Mouse (Mus musculus) left cerebral cortex, postnatal 14 days (tissue): ENCODE data around the gene Efna3. TPM values are rescaled to one million over a fixed set of nuclear protein-coding genes. Genes with fewer than 3 reads are reported as not detected.

Source experiments
- DNase-seq, 2 experiments: peaks; one replicate each; pipeline ENCODE4 v3.0.0; 2021 to 2022; ENCODE audit warnings: low spot score in 2 of 2, mixed read lengths in 1 of 2
- intact Hi-C: fragments of 180-260 bp; cut with DNase I; formaldehyde crosslinking; loops from one replicate; pipeline ENCODE4 v1.15.1; 2025
- long read RNA-seq, 2 experiments: library from polyadenylated mRNA; stranded (forward); transcript quantifications; one replicate each; pipeline ENCODE4 v2.0.0; 2021
- total RNA-seq, 2 experiments: library from RNA; stranded (reverse); gene quantifications; 2 replicates each; pipeline ENCODE4 v1.2.3; 2021

Efna3 gene
- 10 to 100 TPM; 48.5 to 49.6 TPM for total RNA-seq
- long read RNA-seq, experiment 1, transcript Efna3-203 (4 exons, 742 nt), result minor isoform, 5 of 73 reads
- long read RNA-seq, experiment 1, transcript Efna3-201 (5 exons, 2,363 nt), result major isoform, 58 of 73 reads
- long read RNA-seq, experiment 1, partial matches to known transcripts, result 3 of 73 reads
- long read RNA-seq, experiment 1, other reads (novel, unspliced or antisense), result 7 of 73 reads
- long read RNA-seq, experiment 2, transcript Efna3-201 (5 exons, 2,363 nt), result major isoform, 61 of 80 reads
- long read RNA-seq, experiment 2, transcript Efna3-203 (4 exons, 742 nt), result minor isoform, 8 of 80 reads
- long read RNA-seq, experiment 2, partial matches to known transcripts, result 3 of 80 reads
- long read RNA-seq, experiment 2, other reads (novel, unspliced or antisense), result 8 of 80 reads

GRCm38 (mm10) chr3:89322514-89323165, at the start of gene Efna3:
Efna3 (minus strand) TSS chr3:89322965.
- intact Hi-C loops, result no loop called here
- peak; percentile 90 to 93 for DNase-seq

GRCm38 (mm10) chr3:89367338-89367737, 44.6 kb upstream of the Efna3 start:
- DNase-seq, result no peak
- intact Hi-C loops, result no loop called here

GRCm38 (mm10) chr3:89365486-89366414, 43.0 kb upstream of the Efna3 start:
- intact Hi-C loops, result no loop called here
- no peak for DNase-seq

GRCm38 (mm10) chr3:89365153-89365485, 42.4 kb upstream of the Efna3 start, which contains the start of gene Dcst1:
Dcst1 (minus strand) TSS chr3:89365253.
- intact Hi-C loops, result no loop called here

GRCm38 (mm10) chr3:89364631-89365030, 41.9 kb upstream of the Efna3 start:
- DNase-seq, result no peak
- intact Hi-C loops, result no loop called here

More at GRCm38 (mm10) chr3:89365153-89365485, 42.4 kb upstream of the Efna3 start, which contains the start of gene Dcst1:
- DNase-seq, result no peak

- intact Hi-C loops, result no loop called here
- no peak for DNase-seq
These were observed 38.9 kb upstream of the Efna3 start, which contains the start of gene Dcst2 for GRCm38 (mm10) chr3:89361675-89362074. Dcst2 (plus strand) TSS chr3:89361975.

- intact Hi-C loops, result no loop called here
- no peak for DNase-seq
These were observed 37.5 kb upstream of the Efna3 start for GRCm38 (mm10) chr3:89360237-89360636.

GRCm38 (mm10) chr3:89359630-89360029, 36.9 kb upstream of the Efna3 start:
- no peak for DNase-seq

GRCm38 (mm10) chr3:89356029-89356428, 33.3 kb upstream of the Efna3 start:
- intact Hi-C loops, result no loop called here
- no peak for DNase-seq

More at GRCm38 (mm10) chr3:89359630-89360029, 36.9 kb upstream of the Efna3 start:
- intact Hi-C loops, result no loop called here

GRCm38 (mm10) chr3:89355512-89355902, 32.7 kb upstream of the Efna3 start:
- intact Hi-C loops, result no loop called here
- DNase-seq, result no peak

GRCm38 (mm10) chr3:89354816-89355511, 32.2 kb upstream of the Efna3 start:
- DNase-seq, result peak; percentile 86 to 95
- intact Hi-C loops, result loop anchor here (5.0 kb wide), 1 partner anchor 38 kb away; no protein-coding TSS in a partner anchor

- DNase-seq, result no peak
- intact Hi-C loops, result loop anchor here (5.0 kb wide), 1 partner anchor 34 kb away; no protein-coding TSS in a partner anchor
These were observed 28.5 kb upstream of the Efna3 start for GRCm38 (mm10) chr3:89351271-89351670.

- peak; percentile 89 to 93 for DNase-seq
- intact Hi-C loops, result loop anchor here (5.0 to 10.0 kb wide), 2 partner anchors 33 to 135 kb away; no protein-coding TSS in a partner anchor
These were observed 27.2 kb upstream of the Efna3 start, which contains the start of gene Adam15 for GRCm38 (mm10) chr3:89349869-89350501. Adam15 (minus strand) TSS chr3:89349996.

GRCm38 (mm10) chr3:89348911-89349868, 26.4 kb upstream of the Efna3 start:
- peak in 1 of 2 experiments; percentile 22 for DNase-seq
- intact Hi-C loops, result loop anchor here (10.0 kb wide), 1 partner anchor 136 kb away; no protein-coding TSS in a partner anchor

- intact Hi-C loops, result loop anchor here (10.0 kb wide), 1 partner anchor 137 kb away; no protein-coding TSS in a partner anchor
These were observed 25.2 kb upstream of the Efna3 start for GRCm38 (mm10) chr3:89347916-89348315.

GRCm38 (mm10) chr3:89346815-89347540, 24.2 kb upstream of the Efna3 start:
- no peak for DNase-seq
- intact Hi-C loops, result loop anchor here (10.0 kb wide), 1 partner anchor 138 kb away; no protein-coding TSS in a partner anchor

More at GRCm38 (mm10) chr3:89347916-89348315, 25.2 kb upstream of the Efna3 start:
- DNase-seq, result no peak
